Mouse (Mus musculus): Measurements from ENCODE around the gene Ap1g1. TPM values are rescaled to one million over a fixed set of nuclear protein-coding genes. Genes with fewer than 3 reads are reported as not detected.
"Not testable (repeated sequence)": the region's sequence is repeated elsewhere in the genome, so short reads cannot be mapped to it uniquely, and the experiment has no call there.

Ap1g1 gene
- polyA plus RNA-seq, 1 experiment from 2014 or later: 46.6 TPM

DNA sequence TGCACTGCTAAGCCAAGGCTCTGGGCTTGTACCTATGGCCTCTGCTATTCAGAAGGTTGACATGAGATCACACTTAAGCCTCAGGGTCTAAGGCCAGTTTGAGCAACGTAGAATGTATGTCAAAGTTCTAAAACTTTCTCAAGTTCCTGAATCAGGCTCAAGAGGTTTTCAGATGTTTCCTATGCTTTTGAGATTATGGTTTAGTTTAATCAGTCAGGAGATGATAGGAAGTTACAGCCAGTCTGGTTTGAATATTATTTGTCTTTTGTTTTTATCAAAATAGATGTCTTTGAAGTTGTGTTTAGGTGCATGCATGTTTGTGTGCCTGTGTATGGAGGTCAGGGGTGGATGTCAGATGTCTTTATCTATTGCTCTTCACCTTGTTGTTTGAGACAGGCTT is 92.7 kb downstream of the Ap1g1 start:
- no peaks in the 10 kb centered on the region for H3K36me3 ChIP-seq (ENCODE audit: insufficient read depth, low read length)
- no peak overlapping the region for H3K4me2 ChIP-seq (replicated peaks; ENCODE audit: low read depth, low read length)
- H3K27ac ChIP-seq (ENCODE audit: low read length): no peak overlapping the region
- H3K9me3 ChIP-seq (ENCODE audit: low read length): no peaks in the 10 kb centered on the region
- no peak overlapping the region for H3K4me3 ChIP-seq (ENCODE audit: low read length)
- 77% methylated on average over 1 of the region's 1 CpGs for WGBS
- peaks cover 8% of the 10 kb centered on the region for H3K4me1 ChIP-seq (ENCODE audit: insufficient read depth, low read length)
- no peaks in the 10 kb centered on the region for H3K27me3 ChIP-seq (ENCODE audit: insufficient read depth, low read length)
- no peak for ATAC-seq (ENCODE audit: low FRiP score, low TSS enrichment)
- H3K9ac ChIP-seq (replicated peaks; ENCODE audit: low read length): no peak overlapping the region

DNA sequence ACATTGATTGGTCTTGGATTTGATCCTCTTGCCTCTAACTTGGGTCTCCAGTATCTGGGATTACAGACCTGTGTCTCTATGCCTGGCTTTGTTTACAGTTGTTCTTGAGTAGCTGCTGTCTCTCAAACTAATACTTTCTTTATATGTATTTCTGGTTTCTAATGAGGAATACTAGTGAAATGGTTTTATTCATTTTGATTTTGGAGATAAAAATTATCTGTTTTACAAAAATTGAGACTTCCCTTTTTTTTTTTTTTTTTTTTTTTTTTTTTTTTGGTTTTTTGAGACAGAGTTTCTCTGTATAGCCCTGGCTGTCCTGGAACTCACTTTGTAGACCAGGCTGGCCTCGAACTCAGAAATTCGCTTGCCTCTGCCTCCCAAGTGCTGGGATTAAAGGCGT is 95.4 kb downstream of the Ap1g1 start:
- H3K9ac ChIP-seq (replicated peaks; ENCODE audit: low read length); H3K4me3 ChIP-seq (ENCODE audit: low read length); H3K4me2 ChIP-seq (replicated peaks; ENCODE audit: low read depth, low read length); H3K27ac ChIP-seq (ENCODE audit: low read length); ATAC-seq (ENCODE audit: low FRiP score, low TSS enrichment); H3K4me1 ChIP-seq (ENCODE audit: insufficient read depth, low read length); H3K36me3 ChIP-seq (ENCODE audit: insufficient read depth, low read length); H3K27me3 ChIP-seq (ENCODE audit: insufficient read depth, low read length); H3K9me3 ChIP-seq (ENCODE audit: low read length): not testable (repeated sequence)
- 97% methylated on average over 3 of the region's 3 CpGs for WGBS

DNA sequence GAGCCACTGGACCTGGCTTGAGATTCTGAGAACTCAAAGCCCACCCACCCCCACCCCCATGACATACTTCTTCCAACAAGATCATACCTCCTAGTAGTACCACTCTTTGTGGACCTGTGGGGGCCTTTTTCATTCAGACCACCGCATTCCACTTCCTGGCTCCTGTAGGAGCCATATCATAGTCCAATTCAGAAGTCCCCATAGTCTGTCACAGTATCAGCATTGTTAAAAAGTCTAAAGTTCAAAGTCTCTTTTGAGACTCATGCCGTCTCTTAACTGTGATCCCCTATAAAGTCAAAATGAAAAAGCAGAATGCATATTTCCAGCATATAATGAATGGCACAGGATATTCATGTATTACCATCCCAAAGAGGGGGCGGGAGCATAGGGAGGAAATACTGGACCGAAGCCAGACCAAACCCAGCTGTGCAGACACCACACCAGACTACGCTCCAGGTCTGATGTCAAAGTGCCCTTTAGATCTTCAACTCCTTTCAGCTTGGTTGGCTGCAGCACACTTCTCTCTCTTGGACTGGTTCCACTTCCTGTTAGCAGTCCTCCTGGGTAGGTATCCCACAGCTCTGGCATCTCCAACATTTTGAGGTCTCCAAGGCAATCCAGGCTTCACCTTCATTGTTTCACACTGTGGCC is 101.8 kb downstream of the Ap1g1 start:
- Histone ChIP-seq H3K4me1 (ENCODE audit: insufficient read depth, low read length) (no peaks in the 10 kb centered on the region), H3K4me2 (replicated peaks; ENCODE audit: low read depth, low read length) (no peak overlapping the region), H3K9ac (replicated peaks; ENCODE audit: low read length) (no peak overlapping the region), H3K27ac (ENCODE audit: low read length) (no peak overlapping the region), H3K4me3 (ENCODE audit: low read length) (no peak overlapping the region), H3K27me3 (ENCODE audit: insufficient read depth, low read length) (no peaks in the 10 kb centered on the region), H3K9me3 (ENCODE audit: low read length) (no peaks in the 10 kb centered on the region), H3K36me3 (ENCODE audit: insufficient read depth, low read length) (peaks cover 28% of the 10 kb centered on the region)
- ATAC-seq (ENCODE audit: low FRiP score, low TSS enrichment): no peak
- WGBS: 76% methylated on average over 5 of the region's 5 CpGs

DNA sequence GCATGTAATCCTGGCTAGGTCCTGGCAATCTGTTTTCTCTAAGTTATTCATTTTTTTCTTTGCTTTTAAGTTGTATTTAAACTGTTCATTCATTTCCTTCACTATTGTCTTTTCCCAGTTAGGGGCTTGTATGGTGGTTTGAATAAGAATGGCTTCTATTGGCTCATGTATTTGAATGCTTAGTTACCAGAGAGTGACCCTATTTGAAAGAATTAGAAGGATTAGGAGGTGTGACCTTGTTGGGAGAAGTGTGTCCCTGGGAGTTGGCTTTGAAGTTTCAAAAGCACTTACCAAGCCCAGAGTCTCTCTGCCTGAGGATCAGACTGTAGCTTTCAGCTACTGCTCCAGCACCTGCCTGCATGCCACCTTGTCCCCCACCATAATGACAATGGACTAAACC is 106.9 kb downstream of the Ap1g1 start:
- peaks cover 14% of the 10 kb centered on the region for H3K36me3 ChIP-seq (ENCODE audit: insufficient read depth, low read length)
- no peak overlapping the region for H3K4me2 ChIP-seq (replicated peaks; ENCODE audit: low read depth, low read length)
- no peak overlapping the region for H3K27ac ChIP-seq (ENCODE audit: low read length)
- H3K4me3 ChIP-seq (ENCODE audit: low read length): no peak overlapping the region
- H3K9me3 ChIP-seq (ENCODE audit: low read length): no peaks in the 10 kb centered on the region
- ATAC-seq (ENCODE audit: low FRiP score, low TSS enrichment): no peak
- H3K4me1 ChIP-seq (ENCODE audit: insufficient read depth, low read length): no peaks in the 10 kb centered on the region
- H3K9ac ChIP-seq (replicated peaks; ENCODE audit: low read length): no peak overlapping the region
- H3K27me3 ChIP-seq (ENCODE audit: insufficient read depth, low read length): no peaks in the 10 kb centered on the region

DNA sequence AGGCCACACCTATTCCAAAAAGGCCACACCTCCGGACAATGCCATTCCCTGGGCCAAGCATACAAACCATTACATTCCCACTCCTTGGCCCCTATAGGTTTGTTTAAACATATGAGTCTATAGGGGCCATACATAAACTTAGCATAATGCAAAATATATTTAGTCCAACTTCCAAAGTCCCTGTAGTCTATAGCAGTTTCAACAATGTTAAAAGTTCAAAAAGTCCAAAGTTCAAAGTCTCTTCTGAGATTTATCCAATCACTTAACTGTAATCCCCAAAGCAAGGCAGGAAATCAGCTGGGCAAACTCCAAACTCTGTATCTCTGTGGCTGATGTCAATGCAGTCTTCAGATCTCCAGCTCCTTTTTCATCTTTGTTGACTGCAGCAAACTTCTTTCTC is 110.9 kb downstream of the Ap1g1 start:
- 100% methylated on average over 1 of the region's 1 CpGs for WGBS
- H3K4me2 ChIP-seq (replicated peaks; ENCODE audit: low read depth, low read length): no peak overlapping the region
- no peak for ATAC-seq (ENCODE audit: low FRiP score, low TSS enrichment)
- no peak overlapping the region for H3K27ac ChIP-seq (ENCODE audit: low read length)
- H3K36me3 ChIP-seq (ENCODE audit: insufficient read depth, low read length): peaks cover 13% of the 10 kb centered on the region; the same call in 1 of the 2 replicates
- H3K4me1 ChIP-seq (ENCODE audit: insufficient read depth, low read length): no peaks in the 10 kb centered on the region
- H3K27me3 ChIP-seq (ENCODE audit: insufficient read depth, low read length): no peaks in the 10 kb centered on the region
- H3K4me3 ChIP-seq (ENCODE audit: low read length): no peak overlapping the region
- no peak overlapping the region for H3K9ac ChIP-seq (replicated peaks; ENCODE audit: low read length)
- no peaks in the 10 kb centered on the region; the same call in 1 of the 2 replicates for H3K9me3 ChIP-seq (ENCODE audit: low read length)

DNA sequence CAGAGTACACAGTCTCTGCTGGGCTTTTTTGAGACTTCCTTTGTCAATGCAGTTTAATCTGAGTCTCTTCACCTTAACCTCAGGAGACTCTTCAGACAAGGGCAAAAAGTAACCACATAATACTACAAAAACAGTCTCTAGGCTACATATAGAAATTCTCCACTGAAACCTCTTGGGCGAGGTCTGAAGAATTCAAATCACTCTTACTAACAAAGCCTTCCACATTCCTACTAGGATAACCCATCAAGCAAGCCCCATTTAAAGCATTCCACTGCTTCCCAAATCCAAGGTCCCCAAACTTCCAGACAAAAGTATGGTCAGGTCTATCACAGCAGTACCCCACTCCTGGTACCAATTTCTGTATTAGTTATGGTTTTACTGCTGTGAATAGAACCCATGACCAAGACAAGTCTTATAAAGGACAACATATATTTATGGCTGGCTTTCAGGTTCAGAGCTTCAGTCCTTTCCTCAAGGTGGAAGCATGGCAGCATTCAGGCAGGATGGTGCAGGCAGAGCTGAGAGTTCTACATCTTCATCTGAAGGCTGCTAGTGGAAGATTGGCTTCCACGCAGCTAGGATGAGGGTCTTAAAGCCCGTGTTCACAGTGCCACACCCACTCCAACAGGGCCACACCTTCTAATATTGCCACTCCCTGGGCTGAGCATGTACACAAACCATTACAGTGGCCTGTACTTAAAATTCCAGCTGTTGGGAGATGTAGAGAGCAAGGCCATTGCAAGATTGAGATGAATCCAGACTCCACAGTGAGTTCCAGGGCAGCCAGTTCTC is 112.6 kb downstream of the Ap1g1 start:
- WGBS: 81% methylated on average over 3 of the region's 3 CpGs
- H3K27ac ChIP-seq (ENCODE audit: low read length): no peak overlapping the region
- H3K4me1 ChIP-seq (ENCODE audit: insufficient read depth, low read length): no peaks in the 10 kb centered on the region
- H3K27me3 ChIP-seq (ENCODE audit: insufficient read depth, low read length): no peaks in the 10 kb centered on the region
- H3K9me3 ChIP-seq (ENCODE audit: low read length): no peaks in the 10 kb centered on the region; the same call in 1 of the 2 replicates
- H3K36me3 ChIP-seq (ENCODE audit: insufficient read depth, low read length): peaks cover 9% of the 10 kb centered on the region; the same call in 1 of the 2 replicates
- H3K4me2 ChIP-seq (replicated peaks; ENCODE audit: low read depth, low read length): no peak overlapping the region
- no peak overlapping the region for H3K9ac ChIP-seq (replicated peaks; ENCODE audit: low read length)
- ATAC-seq (ENCODE audit: low FRiP score, low TSS enrichment): no peak
- no peak overlapping the region for H3K4me3 ChIP-seq (ENCODE audit: low read length)

DNA sequence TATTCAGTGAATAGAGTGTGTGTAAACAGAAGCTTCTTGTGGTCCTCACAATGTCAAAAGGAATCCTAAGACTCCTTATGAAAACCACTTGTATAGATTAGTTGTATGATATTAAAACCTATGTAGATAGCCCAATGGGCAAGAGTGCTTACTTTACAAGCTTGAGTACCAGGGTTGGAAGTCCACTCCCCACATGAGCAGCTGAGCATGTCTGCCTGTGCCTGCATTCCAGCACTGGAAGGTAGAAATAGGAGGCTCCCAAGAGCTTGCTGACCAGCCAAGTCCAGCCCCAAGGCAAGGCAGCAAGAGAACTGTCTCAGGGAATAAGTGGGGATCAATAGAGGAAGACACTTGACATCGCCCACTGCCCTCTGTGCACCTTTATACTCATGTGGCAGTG is 116.3 kb downstream of the Ap1g1 start:
- 93% methylated on average over 1 of the region's 1 CpGs for WGBS
- H3K36me3 ChIP-seq (ENCODE audit: insufficient read depth, low read length): peaks cover 9% of the 10 kb centered on the region; the same call in 1 of the 2 replicates
- H3K27me3 ChIP-seq (ENCODE audit: insufficient read depth, low read length): no peaks in the 10 kb centered on the region
- H3K9ac ChIP-seq (replicated peaks; ENCODE audit: low read length): no peak overlapping the region
- no peak for ATAC-seq (ENCODE audit: low FRiP score, low TSS enrichment)
- H3K4me3 ChIP-seq (ENCODE audit: low read length): no peak overlapping the region
- H3K27ac ChIP-seq (ENCODE audit: low read length): no peak overlapping the region
- no peaks in the 10 kb centered on the region; the same call in 1 of the 2 replicates for H3K9me3 ChIP-seq (ENCODE audit: low read length)
- H3K4me2 ChIP-seq (replicated peaks; ENCODE audit: low read depth, low read length): no peak overlapping the region
- no peaks in the 10 kb centered on the region for H3K4me1 ChIP-seq (ENCODE audit: insufficient read depth, low read length)

DNA sequence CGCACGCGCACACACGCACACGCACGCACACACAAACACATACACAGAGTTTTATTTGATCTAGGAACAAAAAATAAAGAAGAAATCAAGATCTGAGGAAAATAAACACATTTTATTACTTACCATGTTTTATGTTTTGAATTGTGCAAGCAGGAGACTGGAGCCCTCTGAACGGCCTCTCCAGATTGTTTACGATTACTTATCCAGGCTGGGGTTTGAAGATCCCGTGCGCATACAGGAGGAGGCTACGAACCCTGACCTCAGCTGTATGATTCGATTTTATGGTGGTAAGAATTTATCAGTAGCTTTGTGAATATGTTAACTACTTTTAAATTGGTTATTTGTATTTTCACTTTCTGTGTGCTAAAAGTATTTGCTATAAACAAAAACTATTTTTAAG is 117.0 kb downstream of the Ap1g1 start:
- Histone ChIP-seq H3K9ac (replicated peaks; ENCODE audit: low read length) (no peak overlapping the region), H3K9me3 (ENCODE audit: low read length) (no peaks in the 10 kb centered on the region; the same call in 1 of the 2 replicates), H3K4me2 (replicated peaks; ENCODE audit: low read depth, low read length) (no peak overlapping the region), H3K36me3 (ENCODE audit: insufficient read depth, low read length) (peaks cover 9% of the 10 kb centered on the region; the same call in 1 of the 2 replicates), H3K4me3 (ENCODE audit: low read length) (no peak overlapping the region), H3K4me1 (ENCODE audit: insufficient read depth, low read length) (no peaks in the 10 kb centered on the region), H3K27me3 (ENCODE audit: insufficient read depth, low read length) (no peaks in the 10 kb centered on the region), H3K27ac (ENCODE audit: low read length) (no peak overlapping the region)
- 69% methylated on average over 12 of the region's 12 CpGs for WGBS
- ATAC-seq (ENCODE audit: low FRiP score, low TSS enrichment): no peak

DNA sequence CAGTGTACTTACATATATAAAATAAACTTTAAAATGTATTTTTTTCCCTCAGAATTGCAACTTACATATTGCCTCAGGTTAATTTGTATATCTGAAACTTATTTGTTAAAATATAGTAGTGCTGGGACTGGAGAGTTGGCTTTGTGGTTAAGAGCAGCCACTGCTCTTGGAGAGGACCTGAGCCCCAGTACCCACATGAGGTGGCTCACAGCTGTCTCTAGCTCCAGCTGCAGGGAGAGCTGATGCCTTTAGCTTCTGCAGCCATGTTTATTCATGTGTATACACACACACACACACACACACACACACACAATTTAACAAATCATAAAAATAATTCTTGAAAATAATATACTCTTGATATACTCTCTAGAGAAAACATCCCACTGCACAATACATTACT is 124.0 kb downstream of the Ap1g1 start:
- H3K36me3 ChIP-seq (ENCODE audit: insufficient read depth, low read length): 0 out of 2 replicates have a peak, but pooled peaks cover 7% of the 10 kb centered on the region
- H3K9me3 ChIP-seq (ENCODE audit: low read length): no peaks in the 10 kb centered on the region
- H3K9ac ChIP-seq (replicated peaks; ENCODE audit: low read length): no peak overlapping the region
- H3K27ac ChIP-seq (ENCODE audit: low read length): no peak overlapping the region
- no peaks in the 10 kb centered on the region for H3K27me3 ChIP-seq (ENCODE audit: insufficient read depth, low read length)
- H3K4me1 ChIP-seq (ENCODE audit: insufficient read depth, low read length): no peaks in the 10 kb centered on the region
- no peak overlapping the region for H3K4me2 ChIP-seq (replicated peaks; ENCODE audit: low read depth, low read length)
- H3K4me3 ChIP-seq (ENCODE audit: low read length): no peak overlapping the region
- ATAC-seq (ENCODE audit: low FRiP score, low TSS enrichment): no peak

DNA sequence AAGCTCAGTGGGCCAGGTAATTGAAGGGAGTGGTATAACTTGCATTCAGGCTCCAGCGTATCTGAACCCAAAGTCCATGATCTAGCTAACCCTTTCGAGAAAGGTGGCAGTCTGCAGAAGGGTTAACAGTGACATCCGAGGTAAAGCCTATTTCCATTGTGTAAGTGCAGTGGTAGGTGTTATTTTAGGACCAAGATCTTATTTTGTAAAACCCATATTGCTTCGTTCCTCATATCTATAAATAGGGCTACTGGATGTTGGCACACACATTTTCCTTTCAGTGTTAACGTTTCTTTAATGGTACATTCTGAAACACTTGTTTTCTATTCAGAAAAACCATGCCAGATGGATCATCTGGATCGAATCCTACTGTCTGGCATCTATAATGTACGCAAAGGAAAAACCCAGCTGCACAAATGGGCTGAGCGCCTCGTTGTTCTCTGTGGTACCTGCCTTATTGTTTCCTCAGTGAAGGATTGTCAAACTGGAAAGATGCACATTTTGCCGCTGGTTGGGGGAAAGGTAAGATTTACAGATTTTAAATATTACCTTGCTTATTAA is 125.6 kb downstream of the Ap1g1 start:
- Histone ChIP-seq H3K4me3 (ENCODE audit: low read length) (no peak overlapping the region), H3K27me3 (ENCODE audit: insufficient read depth, low read length) (no peaks in the 10 kb centered on the region), H3K4me1 (ENCODE audit: insufficient read depth, low read length) (no peaks in the 10 kb centered on the region), H3K27ac (ENCODE audit: low read length) (no peak overlapping the region), H3K36me3 (ENCODE audit: insufficient read depth, low read length) (peaks cover 17% of the 10 kb centered on the region; the same call in 1 of the 2 replicates), H3K4me2 (replicated peaks; ENCODE audit: low read depth, low read length) (no peak overlapping the region), H3K9me3 (ENCODE audit: low read length) (no peaks in the 10 kb centered on the region), H3K9ac (replicated peaks; ENCODE audit: low read length) (no peak overlapping the region)
- no peak for ATAC-seq (ENCODE audit: low FRiP score, low TSS enrichment)
- 91% methylated on average over 10 of the region's 10 CpGs for whole genome bisulfite sequencing
